Mouse (Mus musculus) forebrain, embryonic 13.5 days (tissue): ENCODE results near the gene Unc45a. TPM values are rescaled to one million over a fixed set of nuclear protein-coding genes. Genes with fewer than 3 reads are reported as not detected.

Source experiments
- ATAC-seq: fragments of 200-750 bp; cut with Nextera tagmentation; 2 replicates; pipeline ENCODE4 v1.8.0; 2017
- H3K27ac ChIP-seq: fragments of 300-500 bp; sonication (generic); 2 replicates; pipeline ENCODE4 v1.5.1; 2015; ENCODE audit warnings: inconsistent platforms, mild to moderate bottlenecking, moderate library complexity
- H3K27me3 ChIP-seq: fragments of 300-500 bp; sonication (generic); 2 replicates; pipeline ENCODE4 v1.6.1; 2015; ENCODE audit warnings: mild to moderate bottlenecking, inconsistent platforms
- H3K36me3 ChIP-seq: fragments of 300-500 bp; sonication (generic); 2 replicates; pipeline ENCODE4 v1.6.1; 2015; ENCODE audit warnings: mild to moderate bottlenecking, inconsistent platforms; ENCODE audit not compliant: poor library complexity, severe bottlenecking
- H3K4me1 ChIP-seq: fragments of 300-500 bp; sonication (generic); 2 replicates; pipeline ENCODE4 v1.6.1; 2015; ENCODE audit warnings: inconsistent platforms
- H3K4me2 ChIP-seq: fragments of 300-500 bp; sonication (generic); 2 replicates; pipeline ENCODE4 v1.6.1; 2015; ENCODE audit warnings: inconsistent platforms, mild to moderate bottlenecking, moderate library complexity
- H3K4me3 ChIP-seq: fragments of 300-500 bp; sonication (generic); 2 replicates; pipeline ENCODE4 v1.5.1; 2015; ENCODE audit warnings: mild to moderate bottlenecking, inconsistent platforms
- H3K9ac ChIP-seq: fragments of 300-500 bp; sonication (generic); 2 replicates; pipeline ENCODE4 v1.6.1; 2015; ENCODE audit warnings: mild to moderate bottlenecking, inconsistent platforms
- H3K9me3 ChIP-seq: fragments of 300-500 bp; sonication (generic); replicated peaks from 2 replicates; pipeline ENCODE4 v1.6.1; 2016; ENCODE audit warnings: inconsistent platforms
- WGBS: fragments of 180-500 bp; shearing (Covaris S2); methylation state at CpG from one replicate; pipeline ENCODE4 v1.1.7; 2015; 5-methylcytosine and 5-hydroxymethylcytosine counted together
- polyA plus RNA-seq: library from polyadenylated mRNA; unstranded; fragments of >200 nt; fragmentation: Nextera tagmentation; extraction: Ambion mirVana; gene quantifications from 2 replicates; pipeline ENCODE4 v1.2.1, GENCODE M21; 2015

Unc45a gene
- polyA plus RNA-seq: 40.8 and 46.2 TPM in 2 replicates

GRCm38 (mm10) chr7:80340793-80341192 lies at the start of gene Unc45a:
Gene Unc45a, minus strand, starts transcription at chr7:80341005.
- peak within 1 kb of the TSS; percentile 61 for H3K4me3 ChIP-seq
- H3K36me3 ChIP-seq: peaks cover 20% of the 10 kb centered on the region
- H3K9ac ChIP-seq: peak within 1 kb of the TSS; percentile 87
- peak; percentile 40 for ATAC-seq
- peak within 1 kb of the TSS; percentile 88 for H3K27ac ChIP-seq
- no peaks in the 10 kb centered on the region for H3K27me3 ChIP-seq
- 2% methylated on average over 11 of the region's 11 CpGs for WGBS
- H3K4me1 ChIP-seq: peaks cover 50% of the 10 kb centered on the region
- peak within 1 kb of the TSS; percentile 90 for H3K4me2 ChIP-seq
- no peaks in the 10 kb centered on the region for H3K9me3 ChIP-seq

- 14% methylated on average over 33 of the region's 33 CpGs for whole genome bisulfite sequencing
- H3K27ac ChIP-seq: no peak within 1 kb of the TSS
- H3K9ac ChIP-seq: peak within 1 kb of the TSS; percentile 47
- 0 out of 2 replicates have a peak within 1 kb of the TSS, but pooled peaks have one; percentile 4 for H3K4me3 ChIP-seq
- no peak for ATAC-seq
- H3K27me3 ChIP-seq: peaks cover 22% of the 10 kb centered on the region
- no peaks in the 10 kb centered on the region for H3K9me3 ChIP-seq
- peaks cover 14% of the 10 kb centered on the region for H3K4me1 ChIP-seq
- H3K4me2 ChIP-seq: peak within 1 kb of the TSS; percentile 34
- H3K36me3 ChIP-seq: peaks cover 32% of the 10 kb centered on the region
These were observed 47.1 kb upstream of the Unc45a start, which contains the start of gene Fes for GRCm38 (mm10) chr7:80387633-80388543. Gene Fes, minus strand, starts transcription at chr7:80387946.

GRCm38 (mm10) chr7:80387033-80387632 lies 46.3 kb upstream of the Unc45a start:
- 0 out of 2 replicates have a peak overlapping the region, but pooled peaks have one; percentile 4 for H3K4me3 ChIP-seq
- peaks cover 22% of the 10 kb centered on the region for H3K27me3 ChIP-seq
- no peaks in the 10 kb centered on the region for H3K9me3 ChIP-seq
- WGBS: 28% methylated on average over 17 of the region's 17 CpGs
- H3K4me1 ChIP-seq: peaks cover 14% of the 10 kb centered on the region
- peaks cover 25% of the 10 kb centered on the region for H3K36me3 ChIP-seq
- ATAC-seq: no peak
- H3K4me2 ChIP-seq: peak overlapping the region; percentile 34
- H3K9ac ChIP-seq: 0 out of 2 replicates have a peak overlapping the region, but pooled peaks have one; percentile 47
- no peak overlapping the region for H3K27ac ChIP-seq

GRCm38 (mm10) chr7:80386235-80386930 lies 45.6 kb upstream of the Unc45a start:
- peaks cover 14% of the 10 kb centered on the region for H3K4me1 ChIP-seq
- H3K9ac ChIP-seq: no peak overlapping the region
- 33% methylated on average over 18 of the region's 18 CpGs for WGBS
- no peaks in the 10 kb centered on the region for H3K9me3 ChIP-seq
- H3K4me2 ChIP-seq: no peak overlapping the region
- H3K27me3 ChIP-seq: peaks cover 22% of the 10 kb centered on the region
- peak; percentile 86 for ATAC-seq
- peaks cover 17% of the 10 kb centered on the region for H3K36me3 ChIP-seq
- H3K27ac ChIP-seq: no peak overlapping the region
- no peak overlapping the region for H3K4me3 ChIP-seq

GRCm38 (mm10) chr7:80382919-80383318 lies 42.1 kb upstream of the Unc45a start:
- no peak for ATAC-seq
- H3K9me3 ChIP-seq: no peaks in the 10 kb centered on the region

GRCm38 (mm10) chr7:80379531-80379930 lies 38.7 kb upstream of the Unc45a start:
- 59% methylated on average over 13 of the region's 13 CpGs for WGBS
- ATAC-seq: no peak
- H3K4me2 ChIP-seq: no peak overlapping the region

More at GRCm38 (mm10) chr7:80382919-80383318, 42.1 kb upstream of the Unc45a start:
- Histone ChIP-seq H3K4me1 (peaks cover 11% of the 10 kb centered on the region), H3K27me3 (peaks cover 16% of the 10 kb centered on the region), H3K4me3 (no peak overlapping the region), H3K36me3 (no peaks in the 10 kb centered on the region), H3K9ac (no peak overlapping the region), H3K4me2 (no peak overlapping the region), H3K27ac (no peak overlapping the region)
- 75% methylated on average over 11 of the region's 11 CpGs for WGBS

GRCm38 (mm10) chr7:80377471-80377870 lies 36.7 kb upstream of the Unc45a start:
- Histone ChIP-seq H3K9ac (no peak overlapping the region), H3K27ac (no peak overlapping the region), H3K4me2 (no peak overlapping the region), H3K9me3 (no peaks in the 10 kb centered on the region), H3K4me1 (no peaks in the 10 kb centered on the region), H3K36me3 (no peaks in the 10 kb centered on the region), H3K27me3 (no peaks in the 10 kb centered on the region), H3K4me3 (no peak overlapping the region)
- no peak for ATAC-seq
- WGBS: 39% methylated on average over 6 of the region's 6 CpGs

More at GRCm38 (mm10) chr7:80379531-80379930, 38.7 kb upstream of the Unc45a start:
- no peak overlapping the region for H3K27ac ChIP-seq
- H3K4me3 ChIP-seq: no peak overlapping the region
- no peaks in the 10 kb centered on the region for H3K36me3 ChIP-seq
- no peaks in the 10 kb centered on the region for H3K9me3 ChIP-seq
- H3K27me3 ChIP-seq: no peaks in the 10 kb centered on the region
- no peak overlapping the region for H3K9ac ChIP-seq
- H3K4me1 ChIP-seq: no peaks in the 10 kb centered on the region

- ATAC-seq: no peak
- Histone ChIP-seq H3K36me3 (no peaks in the 10 kb centered on the region), H3K27me3 (no peaks in the 10 kb centered on the region), H3K9me3 (no peaks in the 10 kb centered on the region), H3K4me1 (no peaks in the 10 kb centered on the region), H3K4me2 (no peak overlapping the region), H3K9ac (no peak overlapping the region), H3K4me3 (no peak overlapping the region), H3K27ac (no peak overlapping the region)
- WGBS: 75% methylated on average over 10 of the region's 10 CpGs
These were observed 35.4 kb upstream of the Unc45a start for GRCm38 (mm10) chr7:80376192-80376591.

GRCm38 (mm10) chr7:80375376-80376039 lies 34.7 kb upstream of the Unc45a start:
- no peak overlapping the region for H3K4me2 ChIP-seq
- H3K36me3 ChIP-seq: no peaks in the 10 kb centered on the region
- H3K4me1 ChIP-seq: no peaks in the 10 kb centered on the region
- no peaks in the 10 kb centered on the region for H3K9me3 ChIP-seq
- H3K27ac ChIP-seq: no peak overlapping the region
- no peak overlapping the region for H3K4me3 ChIP-seq
- 86% methylated on average over 9 of the region's 9 CpGs for WGBS
- ATAC-seq: no peak
- no peak overlapping the region for H3K9ac ChIP-seq
- no peaks in the 10 kb centered on the region for H3K27me3 ChIP-seq

GRCm38 (mm10) chr7:80374733-80375132 lies 33.9 kb upstream of the Unc45a start:
- no peaks in the 10 kb centered on the region for H3K36me3 ChIP-seq
- 93% methylated on average over 3 of the region's 3 CpGs for WGBS
- no peak overlapping the region for H3K27ac ChIP-seq
- H3K4me2 ChIP-seq: no peak overlapping the region
- no peak overlapping the region for H3K4me3 ChIP-seq
- H3K9ac ChIP-seq: no peak overlapping the region
- H3K4me1 ChIP-seq: peaks cover 8% of the 10 kb centered on the region
- no peaks in the 10 kb centered on the region for H3K9me3 ChIP-seq
- H3K27me3 ChIP-seq: no peaks in the 10 kb centered on the region
- ATAC-seq: no peak

GRCm38 (mm10) chr7:80374280-80374679 lies 33.5 kb upstream of the Unc45a start:
- H3K9ac ChIP-seq: no peak overlapping the region
- no peak overlapping the region for H3K27ac ChIP-seq
- no peaks in the 10 kb centered on the region for H3K36me3 ChIP-seq
- no peak for ATAC-seq
- 68% methylated on average over 3 of the region's 3 CpGs for WGBS
- H3K27me3 ChIP-seq: no peaks in the 10 kb centered on the region
- H3K4me1 ChIP-seq: peaks cover 12% of the 10 kb centered on the region
- H3K9me3 ChIP-seq: no peaks in the 10 kb centered on the region
- no peak overlapping the region for H3K4me3 ChIP-seq
- H3K4me2 ChIP-seq: no peak overlapping the region
